Mouse (Mus musculus): Measurements from ENCODE around the gene Cblc. TPM values are rescaled to one million over a fixed set of nuclear protein-coding genes. Genes with fewer than 3 reads are reported as not detected.

Gene Cblc
- polyA plus RNA-seq, 1 experiment from 2014 or later, result 14.0 TPM

- ATAC-seq (replicated peaks; ENCODE audit: low FRiP score, low TSS enrichment, low read depth) (peak; percentile 92), DNase-seq (ENCODE audit: low spot score) (peak; percentile 100)
- Histone ChIP-seq H3K4me3 (ENCODE audit: low read depth, low read length) (peak overlapping the region; percentile 81), H3K27me3 (replicated peaks; ENCODE audit: control insufficient read depth, insufficient read depth, low read length) (no peaks in the 10 kb centered on the region), H3K4me1 (replicated peaks; ENCODE audit: control insufficient read depth, insufficient read depth, low read length) (peaks cover 43% of the 10 kb centered on the region), H3K4me2 (ENCODE audit: low read length) (peak overlapping the region; percentile 69), H3K9me3 (ENCODE audit: control insufficient read depth, low read length) (0 out of 2 replicates have a peak, but pooled peaks cover 3% of the 10 kb centered on the region), H3K36me3 (ENCODE audit: control insufficient read depth, insufficient read depth, low read length) (peaks cover 3% of the 10 kb centered on the region), H3K9ac (ENCODE audit: low read length) (peak overlapping the region; percentile 76), H3K27ac (ENCODE audit: low read depth) (peak overlapping the region; percentile 90)
- whole genome bisulfite sequencing, result under 1% methylated on average over 46 of the region's 46 CpGs
These were observed 47.0 kb downstream of the Cblc start for GRCm38 (mm10) chr7:19749389-19750216.

- H3K27me3 ChIP-seq (replicated peaks; ENCODE audit: control insufficient read depth, insufficient read depth, low read length), result no peaks in the 10 kb centered on the region
- peaks cover 40% of the 10 kb centered on the region for H3K4me1 ChIP-seq (replicated peaks; ENCODE audit: control insufficient read depth, insufficient read depth, low read length)
These were observed 48.1 kb downstream of the Cblc start for GRCm38 (mm10) chr7:19748219-19749195.

GRCm38 (mm10) chr7:19747420-19748218 is 49.0 kb downstream of the Cblc start:
- DNase-seq (ENCODE audit: low spot score), result no peak
- ATAC-seq (replicated peaks; ENCODE audit: low FRiP score, low TSS enrichment, low read depth), result peak; percentile 8; the same call in 1 of the 2 replicates
- Histone ChIP-seq H3K4me1 (replicated peaks; ENCODE audit: control insufficient read depth, insufficient read depth, low read length) (peaks cover 41% of the 10 kb centered on the region), H3K27ac (ENCODE audit: low read depth) (peak overlapping the region; percentile 90), H3K27me3 (replicated peaks; ENCODE audit: control insufficient read depth, insufficient read depth, low read length) (no peaks in the 10 kb centered on the region), H3K9me3 (ENCODE audit: control insufficient read depth, low read length) (no peaks in the 10 kb centered on the region), H3K9ac (ENCODE audit: low read length) (peak overlapping the region; percentile 76), H3K4me3 (ENCODE audit: low read depth, low read length) (peak overlapping the region; percentile 81), H3K4me2 (ENCODE audit: low read length) (peak overlapping the region; percentile 69), H3K36me3 (ENCODE audit: control insufficient read depth, insufficient read depth, low read length) (peaks cover 20% of the 10 kb centered on the region)
- 6% methylated on average over 25 of the region's 25 CpGs for WGBS

More at GRCm38 (mm10) chr7:19748219-19749195, 48.1 kb downstream of the Cblc start:
- DNase-seq (ENCODE audit: low spot score) (peak; percentile 84), ATAC-seq (replicated peaks; ENCODE audit: low FRiP score, low TSS enrichment, low read depth) (no peak)
- Histone ChIP-seq H3K4me3 (ENCODE audit: low read depth, low read length) (peak overlapping the region; percentile 81), H3K4me2 (ENCODE audit: low read length) (peak overlapping the region; percentile 69), H3K36me3 (ENCODE audit: control insufficient read depth, insufficient read depth, low read length) (peaks cover 13% of the 10 kb centered on the region), H3K9ac (ENCODE audit: low read length) (peak overlapping the region; percentile 76), H3K27ac (ENCODE audit: low read depth) (peak overlapping the region; percentile 90), H3K9me3 (ENCODE audit: control insufficient read depth, low read length) (0 out of 2 replicates have a peak, but pooled peaks cover 3% of the 10 kb centered on the region)
- 0% methylated on average over 32 of the region's 32 CpGs for WGBS

GRCm38 (mm10) chr7:19746426-19747201 is 50.0 kb downstream of the Cblc start:
- Histone ChIP-seq H3K9me3 (ENCODE audit: control insufficient read depth, low read length) (no peaks in the 10 kb centered on the region), H3K4me2 (ENCODE audit: low read length) (peak overlapping the region; percentile 69), H3K27me3 (replicated peaks; ENCODE audit: control insufficient read depth, insufficient read depth, low read length) (no peaks in the 10 kb centered on the region), H3K27ac (ENCODE audit: low read depth) (peak overlapping the region; percentile 69; the same call in 1 of the 2 replicates), H3K9ac (ENCODE audit: low read length) (no peak overlapping the region), H3K36me3 (ENCODE audit: control insufficient read depth, insufficient read depth, low read length) (peaks cover 27% of the 10 kb centered on the region), H3K4me3 (ENCODE audit: low read depth, low read length) (peak overlapping the region; percentile 81), H3K4me1 (replicated peaks; ENCODE audit: control insufficient read depth, insufficient read depth, low read length) (peaks cover 49% of the 10 kb centered on the region)
- no peak for DNase-seq (ENCODE audit: low spot score)
- ATAC-seq (replicated peaks; ENCODE audit: low FRiP score, low TSS enrichment, low read depth), result no peak
- WGBS, result 30% methylated on average over 6 of the region's 6 CpGs

GRCm38 (mm10) chr7:19745971-19746370 is 50.6 kb downstream of the Cblc start:
- no peak overlapping the region for H3K9ac ChIP-seq (ENCODE audit: low read length)
- H3K4me1 ChIP-seq (replicated peaks; ENCODE audit: control insufficient read depth, insufficient read depth, low read length), result peaks cover 49% of the 10 kb centered on the region
- DNase-seq (ENCODE audit: low spot score), result no peak
- no peak overlapping the region for H3K4me2 ChIP-seq (ENCODE audit: low read length)
- no peaks in the 10 kb centered on the region for H3K9me3 ChIP-seq (ENCODE audit: control insufficient read depth, low read length)
- no peak overlapping the region for H3K4me3 ChIP-seq (ENCODE audit: low read depth, low read length)
- H3K36me3 ChIP-seq (ENCODE audit: control insufficient read depth, insufficient read depth, low read length), result peaks cover 27% of the 10 kb centered on the region
- no peak for ATAC-seq (replicated peaks; ENCODE audit: low FRiP score, low TSS enrichment, low read depth)
- no peak overlapping the region for H3K27ac ChIP-seq (ENCODE audit: low read depth)
- WGBS, result 81% methylated on average over 8 of the region's 10 CpGs
- H3K27me3 ChIP-seq (replicated peaks; ENCODE audit: control insufficient read depth, insufficient read depth, low read length), result no peaks in the 10 kb centered on the region

- Histone ChIP-seq H3K36me3 (ENCODE audit: control insufficient read depth, insufficient read depth, low read length) (peaks cover 34% of the 10 kb centered on the region), H3K4me3 (ENCODE audit: low read depth, low read length) (no peak overlapping the region), H3K27ac (ENCODE audit: low read depth) (0 out of 2 replicates have a peak overlapping the region, but pooled peaks have one; percentile 16), H3K4me1 (replicated peaks; ENCODE audit: control insufficient read depth, insufficient read depth, low read length) (peaks cover 40% of the 10 kb centered on the region), H3K4me2 (ENCODE audit: low read length) (no peak overlapping the region; the same call in 1 of the 2 replicates), H3K9ac (ENCODE audit: low read length) (no peak overlapping the region), H3K27me3 (replicated peaks; ENCODE audit: control insufficient read depth, insufficient read depth, low read length) (no peaks in the 10 kb centered on the region), H3K9me3 (ENCODE audit: control insufficient read depth, low read length) (no peaks in the 10 kb centered on the region)
- DNase-seq (ENCODE audit: low spot score), result no peak
- 57% methylated on average over 14 of the region's 14 CpGs for WGBS
- ATAC-seq (replicated peaks; ENCODE audit: low FRiP score, low TSS enrichment, low read depth), result no peak
These were observed 51.8 kb downstream of the Cblc start for GRCm38 (mm10) chr7:19744590-19745385.

GRCm38 (mm10) chr7:19743791-19744190 is 52.8 kb downstream of the Cblc start:
- Histone ChIP-seq H3K9me3 (ENCODE audit: control insufficient read depth, low read length) (no peaks in the 10 kb centered on the region), H3K27me3 (replicated peaks; ENCODE audit: control insufficient read depth, insufficient read depth, low read length) (no peaks in the 10 kb centered on the region), H3K9ac (ENCODE audit: low read length) (no peak overlapping the region), H3K4me2 (ENCODE audit: low read length) (no peak overlapping the region), H3K4me3 (ENCODE audit: low read depth, low read length) (no peak overlapping the region), H3K36me3 (ENCODE audit: control insufficient read depth, insufficient read depth, low read length) (peaks cover 40% of the 10 kb centered on the region), H3K27ac (ENCODE audit: low read depth) (no peak overlapping the region), H3K4me1 (replicated peaks; ENCODE audit: control insufficient read depth, insufficient read depth, low read length) (peaks cover 40% of the 10 kb centered on the region)
- WGBS, result 80% methylated on average over 6 of the region's 6 CpGs
- DNase-seq (ENCODE audit: low spot score), result no peak
- no peak for ATAC-seq (replicated peaks; ENCODE audit: low FRiP score, low TSS enrichment, low read depth)
